Comparison of ENCODE assay signal across 8 mouse cellular contexts in genomic region chr12:108386476-108387232, GRCm38 (mm10). TPM values are rescaled to one million over a fixed set of nuclear protein-coding genes. Genes with fewer than 3 reads are reported as not detected.
DNase-seq lines count a peak whose midpoint lies in the region; ATAC-seq and TF ChIP-seq lines count a peak whose summit lies in the region.

No protein-coding gene starts in this region.

- H3K9me3 ChIP-seq in intestine, embryonic 16.5 days (ENCODE audit: control insufficient read depth, low read length) = no peaks in the 10 kb centered on the region
- no peaks in the 10 kb centered on the region for H3K9me3 ChIP-seq in liver, embryonic 11.5 days (ENCODE audit: control insufficient read depth, low read length)

- TF ChIP-seq CTCF in layer of hippocampus, adult 2 months (conservative IDR thresholded peaks at IDR 0.05) = no peak

- H3K9ac ChIP-seq in intestine, embryonic 16.5 days (ENCODE audit: low read depth, low read length) = peak overlapping the region; percentile 34; the same call in 1 of the 2 replicates
- H3K9ac ChIP-seq in liver, embryonic 11.5 days (ENCODE audit: low read depth, low read length) = no peak overlapping the region

- WGBS in intestine, embryonic 16.5 days = 63% methylated on average over 13 of the region's 13 CpGs
- 70% methylated on average over 13 of the region's 13 CpGs for WGBS in liver, embryonic 11.5 days

- H3K4me2 ChIP-seq in intestine, embryonic 16.5 days (ENCODE audit: low read depth, low read length) = no peak overlapping the region
- no peak overlapping the region for H3K4me2 ChIP-seq in liver, embryonic 11.5 days

- no peaks in the 10 kb centered on the region for H3K36me3 ChIP-seq in intestine, embryonic 16.5 days (ENCODE audit: control insufficient read depth, insufficient read depth, low read length)
- H3K36me3 ChIP-seq in liver, embryonic 11.5 days (ENCODE audit: control insufficient read depth, insufficient read depth, low read length) = no peaks in the 10 kb centered on the region

- DNase-seq in cerebellum, postnatal 14 days = peak; percentile 61 to 79
- no peak for DNase-seq in cerebellum, adult 11 months
- peak; percentile 43 for DNase-seq in urinary bladder, postnatal 14 days (ENCODE audit: low spot score)
- no peak for DNase-seq in urinary bladder, postnatal 10 days (ENCODE audit: low spot score)
- no peak for DNase-seq in layer of hippocampus, adult 2 months (ENCODE audit: low spot score in 2 of 2)
- no peak for DNase-seq in liver, embryonic 11.5 days (ENCODE audit: low spot score)
- no peak for DNase-seq in right cerebral cortex, adult 18-20 months

- ATAC-seq in intestine, embryonic 16.5 days = peak; percentile 67
- no peak for ATAC-seq in liver, embryonic 11.5 days (replicated peaks; ENCODE audit: low FRiP score)

- no peak overlapping the region for H3K27ac ChIP-seq in intestine, embryonic 16.5 days (ENCODE audit: low read length)
- no peak overlapping the region for H3K27ac ChIP-seq in layer of hippocampus, adult 2 months
- H3K27ac ChIP-seq in liver, embryonic 11.5 days (ENCODE audit: low read depth, low read length) = no peak overlapping the region

- H3K27me3 ChIP-seq in intestine, embryonic 16.5 days (replicated peaks; ENCODE audit: control insufficient read depth, insufficient read depth, low read length) = no peaks in the 10 kb centered on the region
- H3K27me3 ChIP-seq in liver, embryonic 11.5 days (replicated peaks; ENCODE audit: control insufficient read depth, insufficient read depth, low read length) = no peaks in the 10 kb centered on the region; the same call in 1 of the 2 replicates

- no peak overlapping the region for H3K4me3 ChIP-seq in intestine, embryonic 16.5 days (ENCODE audit: low read length)
- H3K4me3 ChIP-seq in layer of hippocampus, adult 2 months = no peak overlapping the region
- no peak overlapping the region for H3K4me3 ChIP-seq in liver, embryonic 11.5 days (ENCODE audit: low read depth, low read length)

- peaks cover 3% of the 10 kb centered on the region; the same call in 1 of the 2 replicates for H3K4me1 ChIP-seq in intestine, embryonic 16.5 days (ENCODE audit: control insufficient read depth, insufficient read depth, low read length)
- H3K4me1 ChIP-seq in liver, embryonic 11.5 days (replicated peaks; ENCODE audit: control insufficient read depth, insufficient read depth, low read length) = no peaks in the 10 kb centered on the region

RNA-seq across cellular contexts. Expression of gene Eml1, which starts 15.9 kb away (rescaled TPM):
- polyA plus RNA-seq in intestine, embryonic 16.5 days (2015; fragmentation: Nextera tagmentation; extraction: Ambion mirVana) = 63.7 and 67.4 TPM in 2 replicates
- 10 to 100 TPM; 46.6 to 47.4 TPM for total RNA-seq in layer of hippocampus, adult 2 months (2021)
- polyA plus RNA-seq in liver, embryonic 11.5 days (2014; fragmentation: Nextera tagmentation; extraction: Ambion mirVana) = 14.8 and 18.3 TPM in 2 replicates

RNA-seq across cellular contexts. Expression of gene Cyp46a1, which starts 52.5 kb away (rescaled TPM):
- polyA plus RNA-seq in intestine, embryonic 16.5 days (2015; fragmentation: Nextera tagmentation; extraction: Ambion mirVana) = 3.8 and 4.6 TPM in 2 replicates
- total RNA-seq in layer of hippocampus, adult 2 months (2021) = 100 to 1,000 TPM; 169 TPM
- 1.0 and 2.2 TPM in 2 replicates for polyA plus RNA-seq in liver, embryonic 11.5 days (2014; fragmentation: Nextera tagmentation; extraction: Ambion mirVana)

Comparison
In these comparisons a context has a peak if more than half of its experiments do, and no peak if none do; other contexts are left out.
1. DNase-seq: peak in cerebellum, postnatal 14 days (2 of 2) and urinary bladder, postnatal 14 days (single experiment); none in cerebellum, adult 11 months (single experiment), urinary bladder, postnatal 10 days (single experiment), layer of hippocampus, adult 2 months (0 of 2), liver, embryonic 11.5 days (single experiment) and right cerebral cortex, adult 18-20 months (single experiment).